Mouse (Mus musculus): Measurements from ENCODE around the gene Duxbl2. TPM values are rescaled to one million over a fixed set of nuclear protein-coding genes. Genes with fewer than 3 reads are reported as not detected.
"Not testable (repeated sequence)": the region's sequence is repeated elsewhere in the genome, so short reads cannot be mapped to it uniquely, and the experiment has no call there.

Gene Duxbl2
- polyA plus RNA-seq (2012; rRNA removed) = 0.22 and 1.4 TPM in 2 replicates

DNA sequence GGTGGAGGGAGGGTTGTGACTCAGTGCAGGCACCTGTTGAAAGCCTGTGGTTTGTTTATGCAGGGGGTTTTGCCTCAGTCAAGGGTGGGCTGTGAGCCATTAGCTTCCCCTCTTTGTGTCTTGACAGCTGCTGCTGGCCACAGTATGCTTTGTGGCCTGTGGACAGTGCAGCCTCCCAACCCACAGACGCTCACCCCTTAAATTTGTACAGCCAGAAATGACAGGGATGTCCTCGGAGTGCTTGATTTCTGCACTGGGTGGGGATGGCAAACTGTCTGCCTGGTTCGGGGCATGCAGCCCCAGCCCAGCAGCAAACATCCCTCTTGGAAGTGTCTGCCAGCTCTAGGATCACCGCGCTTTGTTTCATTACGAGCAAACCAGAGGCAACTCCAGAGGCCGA is at the start of gene Duxbl2:
TSS of gene Duxbl2 (plus strand) at position 200 of the 400 bp plus-strand sequence.
- H3K4me3 ChIP-seq (ENCODE audit: control insufficient read depth, insufficient read depth, low read length); DNase-seq; H3K36me3 ChIP-seq (ENCODE audit: control insufficient read depth, insufficient read depth, low read length); H3K27me3 ChIP-seq (ENCODE audit: control insufficient read depth, insufficient read depth, low read length); H3K4me1 ChIP-seq (replicated peaks; ENCODE audit: control insufficient read depth, insufficient read depth, low read length); H3K27ac ChIP-seq (ENCODE audit: control insufficient read depth, insufficient read depth, low read length): not testable (repeated sequence)
- WGBS = no CpG with 5 or more reads among the region's 7 CpGs

DNA sequence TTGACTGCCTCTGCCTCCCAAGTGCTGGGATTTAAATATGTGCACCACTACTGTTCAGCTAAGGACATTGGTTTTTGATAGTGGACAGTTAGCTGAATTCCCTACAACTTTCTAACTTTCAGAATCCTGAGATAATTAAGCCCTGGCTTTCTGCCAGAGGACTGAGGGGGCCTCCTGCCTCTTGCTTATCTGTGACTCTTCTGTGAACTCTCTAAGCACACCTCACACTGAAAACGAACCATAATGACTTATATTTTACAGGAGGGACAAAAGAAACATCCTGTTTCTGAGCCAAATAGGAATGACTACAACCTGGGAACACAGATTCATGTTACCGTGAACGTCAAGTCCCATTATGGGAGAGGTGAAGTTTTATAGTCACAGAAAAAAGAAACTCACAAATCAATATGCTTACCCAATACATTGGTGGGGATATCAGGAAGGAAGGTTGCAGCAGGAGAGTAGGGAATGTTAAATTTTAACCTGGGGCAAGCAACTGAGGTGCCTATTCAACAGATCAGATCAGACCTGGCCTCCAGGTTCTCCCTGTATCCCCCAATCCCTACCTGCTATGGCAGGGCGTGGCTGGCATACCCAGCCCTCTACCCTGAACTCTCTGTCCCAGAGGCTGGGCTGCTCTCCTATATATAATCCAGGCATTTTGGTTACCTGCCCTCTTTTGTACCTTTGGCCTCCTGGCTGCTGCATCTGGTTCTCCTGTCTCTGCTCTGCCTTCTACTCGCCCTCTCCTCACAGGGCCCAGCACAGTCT is 41.3 kb upstream of the Duxbl2 start:
- not testable (repeated sequence) for H3K4me1 ChIP-seq (replicated peaks; ENCODE audit: control insufficient read depth, insufficient read depth, low read length); DNase-seq; H3K27ac ChIP-seq (ENCODE audit: control insufficient read depth, insufficient read depth, low read length); H3K4me3 ChIP-seq (ENCODE audit: control insufficient read depth, insufficient read depth, low read length); H3K27me3 ChIP-seq (ENCODE audit: control insufficient read depth, insufficient read depth, low read length); H3K36me3 ChIP-seq (ENCODE audit: control insufficient read depth, insufficient read depth, low read length)
- no CpG with 5 or more reads among the region's 5 CpGs for WGBS

DNA sequence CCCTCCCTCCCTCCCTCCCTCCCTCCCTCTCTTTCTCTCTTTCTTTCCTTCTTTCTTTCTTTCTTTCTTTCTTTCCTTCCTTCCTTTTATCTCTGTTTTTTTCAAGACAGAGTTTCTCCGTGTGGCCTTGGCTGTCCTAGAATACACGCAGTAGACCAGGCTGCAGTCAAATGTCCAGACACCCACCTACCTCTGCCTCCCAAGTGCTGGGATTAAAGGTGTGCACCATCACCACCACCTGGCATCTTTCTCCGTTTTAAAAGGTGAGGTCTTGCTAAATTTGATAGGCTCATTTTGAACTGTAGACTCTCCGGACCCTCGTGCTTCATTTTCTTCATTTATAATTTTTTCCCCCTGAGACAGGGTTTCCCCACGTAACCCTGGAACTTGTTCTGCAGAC is 36.9 kb upstream of the Duxbl2 start, which contains the start of gene Cphx2:
TSS of gene Cphx2 (plus strand) at position 301 of the 400 bp plus-strand sequence.
- DNase-seq; H3K36me3 ChIP-seq (ENCODE audit: control insufficient read depth, insufficient read depth, low read length); H3K4me1 ChIP-seq (replicated peaks; ENCODE audit: control insufficient read depth, insufficient read depth, low read length); H3K4me3 ChIP-seq (ENCODE audit: control insufficient read depth, insufficient read depth, low read length); H3K27me3 ChIP-seq (ENCODE audit: control insufficient read depth, insufficient read depth, low read length); H3K27ac ChIP-seq (ENCODE audit: control insufficient read depth, insufficient read depth, low read length): not testable (repeated sequence)
- WGBS = no CpG with 5 or more reads among the region's 6 CpGs

DNA sequence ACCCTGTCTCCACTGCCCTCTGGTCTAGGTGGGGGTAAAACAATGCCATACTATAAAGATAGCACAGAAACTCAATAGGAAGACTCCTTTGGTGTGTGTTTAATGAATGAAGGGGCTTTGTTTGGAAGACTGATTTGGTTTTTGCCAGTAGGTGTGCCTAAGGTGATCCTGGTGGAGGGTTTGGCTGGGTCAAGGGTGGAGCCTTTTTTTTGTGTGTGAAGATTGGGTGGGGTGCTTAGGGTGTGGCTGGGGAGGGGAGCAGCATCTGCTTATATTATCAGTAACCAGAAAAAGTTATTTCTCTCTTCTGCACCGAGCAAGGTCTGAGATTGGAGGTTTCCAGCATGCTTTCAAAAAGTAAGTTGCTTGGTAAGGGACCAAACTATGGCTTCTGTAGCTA is 36.2 kb upstream of the Duxbl2 start, which contains the start of gene Cphx3:
TSS of gene Cphx3 (plus strand) at position 301 of the 400 bp plus-strand sequence.
- WGBS = no CpG with 5 or more reads among the region's 1 CpGs
- H3K36me3 ChIP-seq (ENCODE audit: control insufficient read depth, insufficient read depth, low read length); DNase-seq: not testable (repeated sequence)

DNA sequence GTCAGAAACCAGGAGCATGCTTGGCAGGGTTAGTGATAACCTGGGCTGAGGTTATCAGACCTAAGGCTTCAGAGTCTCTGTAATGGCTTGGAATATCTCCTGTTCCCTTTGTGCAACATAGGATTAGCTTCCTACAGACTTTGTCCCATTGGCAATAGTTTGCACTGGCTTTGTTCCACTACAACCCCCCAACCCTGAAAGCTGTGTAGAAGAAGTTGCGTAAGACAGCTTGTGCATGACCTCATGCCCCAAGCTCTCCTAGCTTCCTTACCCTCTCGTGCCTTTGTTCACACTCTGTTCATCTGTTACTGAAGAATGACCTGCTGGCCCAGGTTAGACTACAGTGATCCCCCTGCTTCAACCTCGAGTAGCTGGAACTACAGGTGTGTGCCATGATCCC is 20.5 kb upstream of the Duxbl2 start:
- not testable (repeated sequence) for H3K27me3 ChIP-seq (ENCODE audit: control insufficient read depth, insufficient read depth, low read length); H3K27ac ChIP-seq (ENCODE audit: control insufficient read depth, insufficient read depth, low read length); H3K4me3 ChIP-seq (ENCODE audit: control insufficient read depth, insufficient read depth, low read length); H3K4me1 ChIP-seq (replicated peaks; ENCODE audit: control insufficient read depth, insufficient read depth, low read length); DNase-seq; H3K36me3 ChIP-seq (ENCODE audit: control insufficient read depth, insufficient read depth, low read length)
- WGBS = no CpG with 5 or more reads among the region's 3 CpGs

More for the DNA sequence above, 36.2 kb upstream of the Duxbl2 start, which contains the start of gene Cphx3:
- H3K27ac ChIP-seq (ENCODE audit: control insufficient read depth, insufficient read depth, low read length); H3K4me1 ChIP-seq (replicated peaks; ENCODE audit: control insufficient read depth, insufficient read depth, low read length); H3K27me3 ChIP-seq (ENCODE audit: control insufficient read depth, insufficient read depth, low read length); H3K4me3 ChIP-seq (ENCODE audit: control insufficient read depth, insufficient read depth, low read length): not testable (repeated sequence)

DNA sequence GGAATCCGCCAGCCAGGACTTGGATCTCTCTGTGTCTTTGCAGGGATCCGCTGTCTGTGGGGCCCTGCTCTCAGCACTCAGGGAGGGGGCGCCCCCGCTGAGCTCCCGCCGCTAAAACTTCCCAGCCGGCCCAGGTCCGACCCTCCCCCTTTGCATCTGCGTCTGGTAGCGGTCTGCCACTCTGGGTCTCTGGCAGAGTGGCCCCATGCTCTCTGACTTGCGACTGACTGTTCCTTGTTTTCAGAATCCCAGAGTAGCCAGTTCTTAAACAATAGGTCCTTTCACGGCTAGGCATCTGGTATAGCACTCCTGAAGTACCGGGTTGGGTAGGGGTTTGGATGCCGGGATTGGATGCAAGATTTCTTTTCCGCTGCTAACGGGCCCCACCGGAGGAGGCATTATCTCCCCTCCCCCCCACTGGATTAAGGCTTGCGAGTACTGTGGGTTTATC is 426 bp downstream of the Duxbl2 start:
- not testable (repeated sequence) for H3K4me3 ChIP-seq (ENCODE audit: control insufficient read depth, insufficient read depth, low read length); H3K27ac ChIP-seq (ENCODE audit: control insufficient read depth, insufficient read depth, low read length); H3K36me3 ChIP-seq (ENCODE audit: control insufficient read depth, insufficient read depth, low read length); DNase-seq; H3K27me3 ChIP-seq (ENCODE audit: control insufficient read depth, insufficient read depth, low read length); H3K4me1 ChIP-seq (replicated peaks; ENCODE audit: control insufficient read depth, insufficient read depth, low read length)
- no CpG with 5 or more reads among the region's 18 CpGs for WGBS

DNA sequence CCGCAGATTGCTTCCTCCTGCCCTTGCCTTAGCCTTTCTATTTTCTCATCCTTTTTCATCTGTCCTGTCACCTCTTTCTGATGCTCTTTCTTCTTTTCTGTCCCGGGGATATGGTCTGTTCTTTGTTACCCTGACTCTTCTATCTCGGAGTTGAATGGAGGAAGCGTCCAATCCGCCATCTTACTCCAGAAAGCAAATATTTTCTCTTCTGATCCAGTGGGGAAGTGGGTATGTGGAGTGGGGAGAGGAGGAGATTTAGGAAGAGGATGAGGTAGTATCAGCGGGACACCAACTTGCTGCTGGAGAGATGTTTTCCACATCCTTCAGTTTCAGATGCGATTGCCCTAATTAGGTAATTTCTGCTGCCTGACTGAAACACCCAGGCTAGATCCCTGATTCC is 946 bp downstream of the Duxbl2 start:
- H3K27me3 ChIP-seq (ENCODE audit: control insufficient read depth, insufficient read depth, low read length); H3K4me3 ChIP-seq (ENCODE audit: control insufficient read depth, insufficient read depth, low read length); DNase-seq; H3K27ac ChIP-seq (ENCODE audit: control insufficient read depth, insufficient read depth, low read length); H3K36me3 ChIP-seq (ENCODE audit: control insufficient read depth, insufficient read depth, low read length); H3K4me1 ChIP-seq (replicated peaks; ENCODE audit: control insufficient read depth, insufficient read depth, low read length): not testable (repeated sequence)
- no CpG with 5 or more reads among the region's 7 CpGs for WGBS

DNA sequence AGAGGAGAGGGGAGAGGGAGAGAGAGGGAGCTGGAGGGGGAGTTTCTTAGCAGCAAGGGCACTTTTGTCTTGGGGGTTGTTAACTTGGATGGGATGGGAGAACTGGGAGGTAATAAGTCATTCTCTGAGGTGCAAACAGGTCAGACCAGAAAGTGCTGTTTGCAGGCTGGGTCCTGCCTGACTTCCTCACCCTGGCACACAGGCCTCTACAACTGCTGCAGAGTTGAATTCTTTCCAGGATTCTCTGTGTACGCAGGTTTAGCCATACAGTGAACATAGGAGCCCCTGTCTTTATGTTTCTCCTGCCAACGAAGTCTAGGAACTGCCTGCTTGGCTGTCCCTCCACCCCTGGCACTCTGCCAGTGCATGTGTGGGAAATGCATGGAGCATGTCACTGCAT is 28.9 kb downstream of the Duxbl2 start:
- DNase-seq; H3K4me3 ChIP-seq (ENCODE audit: control insufficient read depth, insufficient read depth, low read length); H3K36me3 ChIP-seq (ENCODE audit: control insufficient read depth, insufficient read depth, low read length); H3K27me3 ChIP-seq (ENCODE audit: control insufficient read depth, insufficient read depth, low read length); H3K4me1 ChIP-seq (replicated peaks; ENCODE audit: control insufficient read depth, insufficient read depth, low read length); H3K27ac ChIP-seq (ENCODE audit: control insufficient read depth, insufficient read depth, low read length): not testable (repeated sequence)
- WGBS = no CpG with 5 or more reads among the region's 2 CpGs

DNA sequence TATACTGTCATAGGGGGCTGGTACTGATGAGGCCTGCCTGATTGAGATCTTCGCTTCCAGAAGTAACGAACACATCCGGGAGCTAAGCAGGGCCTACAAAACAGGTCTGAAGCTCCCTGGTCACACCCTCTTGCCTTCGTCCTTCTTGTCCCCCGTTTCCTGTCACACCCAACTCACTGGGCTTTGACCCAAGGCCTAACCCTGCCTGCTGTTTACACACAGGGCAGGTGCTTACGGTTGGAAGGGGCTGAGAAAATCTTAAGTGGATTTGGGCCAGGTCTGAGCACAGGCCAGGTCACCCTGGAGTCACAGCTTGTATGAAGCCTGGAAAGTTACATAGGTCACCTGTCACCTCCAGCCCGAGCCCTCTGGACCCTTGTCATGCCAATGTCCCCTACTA is 37.9 kb downstream of the Duxbl2 start:
- not testable (repeated sequence) for DNase-seq; H3K4me1 ChIP-seq (replicated peaks; ENCODE audit: control insufficient read depth, insufficient read depth, low read length); H3K36me3 ChIP-seq (ENCODE audit: control insufficient read depth, insufficient read depth, low read length); H3K4me3 ChIP-seq (ENCODE audit: control insufficient read depth, insufficient read depth, low read length); H3K27me3 ChIP-seq (ENCODE audit: control insufficient read depth, insufficient read depth, low read length); H3K27ac ChIP-seq (ENCODE audit: control insufficient read depth, insufficient read depth, low read length)
- WGBS = no CpG with 5 or more reads among the region's 7 CpGs

DNA sequence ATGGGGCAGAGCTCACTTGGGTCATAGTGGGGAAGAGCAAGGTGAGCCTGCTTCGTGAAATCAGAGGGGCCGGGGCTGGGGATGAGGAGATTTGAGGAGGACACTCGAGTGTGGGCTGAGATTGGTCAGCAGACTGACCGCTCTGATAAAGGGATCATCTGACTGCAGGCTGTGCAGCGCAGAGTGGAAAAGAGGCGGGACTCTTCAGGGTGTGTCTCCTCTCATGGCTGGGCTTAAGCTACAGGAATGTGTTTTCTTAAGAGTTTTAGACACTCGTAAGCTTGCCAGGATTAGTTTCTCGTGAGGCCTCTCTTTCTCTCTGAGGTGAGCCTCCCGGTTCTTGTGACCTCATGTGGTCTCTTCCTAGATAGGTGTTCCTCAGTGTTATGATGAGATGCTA is 43.0 kb downstream of the Duxbl2 start:
- WGBS = no CpG with 5 or more reads among the region's 9 CpGs

DNA sequence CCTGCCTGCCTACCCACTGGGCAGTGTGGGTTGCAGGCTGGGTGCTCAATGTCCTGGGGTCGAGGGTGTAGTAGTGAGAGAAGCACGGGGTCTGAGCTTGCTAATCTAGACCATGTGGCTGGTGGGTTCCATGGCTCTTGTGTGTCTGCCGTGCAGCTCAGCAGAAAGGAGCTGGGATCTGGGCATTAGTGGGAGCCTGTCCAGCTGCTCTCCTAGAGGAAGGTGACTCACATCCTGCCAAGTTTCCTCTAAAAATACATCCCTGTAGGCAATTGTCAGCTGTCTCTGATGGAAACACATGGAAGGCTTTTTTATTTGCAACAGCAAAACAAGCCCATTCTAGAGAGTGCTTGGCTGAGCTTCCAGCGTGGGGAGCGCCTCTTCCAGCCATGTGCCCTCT is 44.3 kb downstream of the Duxbl2 start:
- not testable (repeated sequence) for H3K27ac ChIP-seq (ENCODE audit: control insufficient read depth, insufficient read depth, low read length); H3K4me1 ChIP-seq (replicated peaks; ENCODE audit: control insufficient read depth, insufficient read depth, low read length); H3K36me3 ChIP-seq (ENCODE audit: control insufficient read depth, insufficient read depth, low read length); DNase-seq; H3K27me3 ChIP-seq (ENCODE audit: control insufficient read depth, insufficient read depth, low read length); H3K4me3 ChIP-seq (ENCODE audit: control insufficient read depth, insufficient read depth, low read length)
- WGBS = no CpG with 5 or more reads among the region's 5 CpGs

More for the DNA sequence above, 43.0 kb downstream of the Duxbl2 start:
- not testable (repeated sequence) for H3K36me3 ChIP-seq (ENCODE audit: control insufficient read depth, insufficient read depth, low read length); H3K27ac ChIP-seq (ENCODE audit: control insufficient read depth, insufficient read depth, low read length); H3K4me3 ChIP-seq (ENCODE audit: control insufficient read depth, insufficient read depth, low read length); H3K27me3 ChIP-seq (ENCODE audit: control insufficient read depth, insufficient read depth, low read length); DNase-seq; H3K4me1 ChIP-seq (replicated peaks; ENCODE audit: control insufficient read depth, insufficient read depth, low read length)
